Mouse (Mus musculus) right cerebral cortex, postnatal 36 days (tissue): ENCODE measurements around the gene Elovl6.
A peak's percentile ranks its signal among the peaks of the same experiment; 100 is the strongest.

Experiments
- DNase-seq, 2 experiments: peaks; one replicate each; pipeline ENCODE4 v3.0.0; 2022; ENCODE audit warnings: low spot score in 2 of 2, mixed read lengths in 1 of 2

Gene Elovl6

GRCm38 (mm10) chr3:129647312-129647711, 115.2 kb downstream of the Elovl6 start:
- DNase-seq, result no peak

- DNase-seq, result no peak
These were observed 116.4 kb downstream of the Elovl6 start for GRCm38 (mm10) chr3:129648598-129648997.

- no peak for DNase-seq
These were observed 117.6 kb downstream of the Elovl6 start for GRCm38 (mm10) chr3:129649586-129650292.

- no peak for DNase-seq
These were observed 118.1 kb downstream of the Elovl6 start for GRCm38 (mm10) chr3:129650293-129650612.

- DNase-seq, result no peak
These were observed 118.8 kb downstream of the Elovl6 start for GRCm38 (mm10) chr3:129650931-129651330.

- no peak for DNase-seq
These were observed 119.6 kb downstream of the Elovl6 start for GRCm38 (mm10) chr3:129651765-129652164.

GRCm38 (mm10) chr3:129652476-129652875, 120.3 kb downstream of the Elovl6 start:
- DNase-seq, result no peak

GRCm38 (mm10) chr3:129656540-129656939, 124.4 kb downstream of the Elovl6 start:
- DNase-seq, result no peak

GRCm38 (mm10) chr3:129657222-129657621, 125.1 kb downstream of the Elovl6 start:
- DNase-seq, result no peak

- DNase-seq, result no peak
These were observed 125.6 kb downstream of the Elovl6 start for GRCm38 (mm10) chr3:129657775-129658174.

- no peak for DNase-seq
These were observed 126.6 kb downstream of the Elovl6 start for GRCm38 (mm10) chr3:129658776-129659175.

- no peak for DNase-seq
These were observed 131.8 kb downstream of the Elovl6 start for GRCm38 (mm10) chr3:129663906-129664305.

- DNase-seq, result no peak
These were observed 143.8 kb downstream of the Elovl6 start for GRCm38 (mm10) chr3:129675923-129676322.

GRCm38 (mm10) chr3:129680258-129680657, 148.1 kb downstream of the Elovl6 start:
- no peak for DNase-seq

- DNase-seq, result no peak
These were observed 149.7 kb downstream of the Elovl6 start for GRCm38 (mm10) chr3:129681841-129682240.

- peak in 1 of 2 experiments; percentile 10 for DNase-seq
These were observed 150.2 kb downstream of the Elovl6 start for GRCm38 (mm10) chr3:129682389-129682788.

GRCm38 (mm10) chr3:129683060-129683679, 151.0 kb downstream of the Elovl6 start:
- no peak for DNase-seq

- no peak for DNase-seq
These were observed 154.0 kb downstream of the Elovl6 start for GRCm38 (mm10) chr3:129686196-129686595.

GRCm38 (mm10) chr3:129686698-129687333, 154.7 kb downstream of the Elovl6 start:
- peak in 1 of 2 experiments; percentile 26 for DNase-seq

GRCm38 (mm10) chr3:129687429-129687828, 155.3 kb downstream of the Elovl6 start:
- DNase-seq, result no peak
